Mouse (Mus musculus) heart, postnatal 0 days (tissue): ENCODE measurements at regions not wholly inside any gene's neighbourhood (a gene's known extent, or its start where the extent isn't known, plus 50 kb on each side); places are given as distances from the start of the nearest gene placed in this dataset.

Source experiments
- ATAC-seq: fragments of 200-750 bp; cut with Nextera tagmentation; 2 replicates; pipeline ENCODE4 v1.8.0; 2017; ENCODE audit warnings: low read depth, moderate number of reproducible peaks, moderate library complexity; ENCODE audit not compliant: insufficient read depth
- DNase-seq: peaks from one replicate; pipeline ENCODE4 v3.0.0-alpha.2; 2016; ENCODE audit warnings: low spot score
- H3K27ac ChIP-seq: fragments of 300-500 bp; sonication (generic); 2 replicates; pipeline ENCODE4 v1.5.1; 2014; ENCODE audit warnings: low read depth, mild to moderate bottlenecking
- H3K27me3 ChIP-seq: fragments of 300-500 bp; sonication (generic); 2 replicates; pipeline ENCODE4 v1.6.1; 2014; ENCODE audit warnings: low read length, mixed read lengths; ENCODE audit not compliant: control insufficient read depth, insufficient read depth
- H3K36me3 ChIP-seq: fragments of 300-500 bp; sonication (generic); replicated peaks from 2 replicates; pipeline ENCODE4 v1.6.1; 2014; ENCODE audit warnings: low read length, mixed read lengths; ENCODE audit not compliant: control insufficient read depth, insufficient read depth
- H3K4me1 ChIP-seq: fragments of 300-500 bp; sonication (generic); 2 replicates; pipeline ENCODE4 v1.6.1; 2014; ENCODE audit warnings: antibody characterized with exemption; ENCODE audit not compliant: control insufficient read depth, insufficient read depth
- H3K4me2 ChIP-seq: fragments of 300-500 bp; sonication (generic); 2 replicates; pipeline ENCODE4 v1.6.1; 2014; ENCODE audit warnings: low read depth, mild to moderate bottlenecking, low read length, moderate library complexity
- H3K4me3 ChIP-seq: fragments of 300-500 bp; sonication (generic); 2 replicates; pipeline ENCODE4 v1.5.1; 2014; ENCODE audit warnings: low read depth, low read length
- H3K9ac ChIP-seq: fragments of 300-500 bp; sonication (generic); replicated peaks from 2 replicates; pipeline ENCODE4 v1.6.1; 2014; ENCODE audit warnings: low read depth, low read length, mixed read lengths
- H3K9me3 ChIP-seq: fragments of 300-500 bp; sonication (generic); replicated peaks from 2 replicates; pipeline ENCODE4 v1.6.1; 2016; ENCODE audit warnings: low read length; ENCODE audit not compliant: control insufficient read depth
- CTCF ChIP-seq: IDR thresholded peaks from 2 replicates; pipeline ENCODE4 v1.5.1; 2016; ENCODE audit warnings: antibody characterized with exemption, control low read depth, low read depth
- EP300 ChIP-seq: IDR thresholded peaks from 2 replicates; pipeline ENCODE4 v1.6.1; 2016; ENCODE audit warnings: antibody characterized with exemption, low read depth
- WGBS: fragments of 180-500 bp; shearing (Covaris S2); extraction: QIAGEN DNeasy Blood & Tissue Kit; methylation state at CpG from one replicate; pipeline ENCODE4 v1.1.7; 2014; 5-methylcytosine and 5-hydroxymethylcytosine counted together

- WGBS, result 50% methylated on average over 2 of the region's 2 CpGs
- ATAC-seq (no peak), DNase-seq (no peak)
- Histone ChIP-seq H3K9ac (no peak overlapping the region), H3K9me3 (no peaks in the 10 kb centered on the region), H3K4me2 (no peak overlapping the region), H3K4me1 (no peaks in the 10 kb centered on the region), H3K27ac (no peak overlapping the region), H3K4me3 (no peak overlapping the region), H3K27me3 (no peaks in the 10 kb centered on the region), H3K36me3 (no peaks in the 10 kb centered on the region)
- TF ChIP-seq CTCF, result no peak
- TF ChIP-seq EP300, result no peak
Measured at GRCm38 (mm10) chr6:111911997-111912396, 361.6 kb upstream of the Lmcd1 start.

GRCm38 (mm10) chr6:111913771-111914405 lies 359.7 kb upstream of the Lmcd1 start:
- TF ChIP-seq CTCF (no peak), EP300 (no peak)
- Histone ChIP-seq H3K9me3 (no peaks in the 10 kb centered on the region), H3K27ac (no peak overlapping the region), H3K27me3 (no peaks in the 10 kb centered on the region), H3K4me2 (no peak overlapping the region), H3K4me3 (no peak overlapping the region), H3K36me3 (no peaks in the 10 kb centered on the region), H3K9ac (no peak overlapping the region), H3K4me1 (no peaks in the 10 kb centered on the region)
- ATAC-seq (no peak), DNase-seq (no peak)
- 77% methylated on average over 11 of the region's 11 CpGs for WGBS

GRCm38 (mm10) chr6:111917248-111917721 lies 356.3 kb upstream of the Lmcd1 start:
- H3K36me3 ChIP-seq, result no peaks in the 10 kb centered on the region
- no peak for TF ChIP-seq CTCF
- no peak for TF ChIP-seq EP300
- no peak overlapping the region for H3K4me3 ChIP-seq
- H3K27ac ChIP-seq, result no peak overlapping the region
- H3K9ac ChIP-seq, result no peak overlapping the region
- WGBS, result 59% methylated on average over 6 of the region's 6 CpGs
- H3K27me3 ChIP-seq, result no peaks in the 10 kb centered on the region
- H3K4me2 ChIP-seq, result no peak overlapping the region
- ATAC-seq (no peak), DNase-seq (no peak)
- H3K4me1 ChIP-seq, result no peaks in the 10 kb centered on the region
- no peaks in the 10 kb centered on the region for H3K9me3 ChIP-seq

DNA sequence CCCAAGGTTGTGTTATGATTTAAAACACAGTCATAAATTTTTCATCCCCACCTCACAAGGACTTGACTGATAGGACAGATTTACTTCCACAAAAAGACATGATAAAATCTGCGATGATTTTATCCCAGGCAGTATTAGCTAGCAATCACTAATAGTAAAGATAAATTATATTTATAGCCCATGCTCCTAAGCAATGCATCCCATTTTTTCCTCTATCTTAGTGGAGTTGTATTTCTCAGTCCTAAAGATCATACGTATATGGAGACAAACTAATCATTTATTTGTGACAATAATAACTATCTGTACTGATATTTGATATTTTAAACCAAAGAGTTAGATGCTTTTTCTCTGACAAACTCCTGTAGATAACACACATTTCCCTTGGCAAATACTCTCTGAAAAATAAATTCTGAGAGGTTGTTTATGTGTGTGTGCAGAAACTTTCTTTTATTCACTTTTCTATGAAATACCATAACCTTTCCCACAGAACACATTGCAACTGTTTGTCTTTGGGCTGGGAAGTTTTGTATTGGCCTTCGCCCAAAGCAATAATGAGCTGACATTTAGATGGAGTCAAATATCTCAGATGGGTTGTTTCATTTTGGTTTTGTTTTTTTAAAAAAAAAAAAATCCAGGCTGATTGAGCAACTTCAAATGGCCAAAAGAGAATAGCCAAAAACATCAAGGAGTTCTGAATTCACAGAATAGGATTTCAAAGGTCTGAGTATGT lies 355.5 kb upstream of the Lmcd1 start:
- no peaks in the 10 kb centered on the region for H3K36me3 ChIP-seq
- WGBS, result 67% methylated on average over 3 of the region's 3 CpGs
- no peak for ATAC-seq
- no peaks in the 10 kb centered on the region for H3K9me3 ChIP-seq
- DNase-seq, result no peak
- H3K4me3 ChIP-seq, result no peak overlapping the region
- H3K27me3 ChIP-seq, result no peaks in the 10 kb centered on the region
- no peaks in the 10 kb centered on the region for H3K4me1 ChIP-seq
- no peak overlapping the region for H3K4me2 ChIP-seq
- H3K27ac ChIP-seq, result no peak overlapping the region
- no peak overlapping the region for H3K9ac ChIP-seq
- TF ChIP-seq EP300 (no peak), CTCF (no peak)

DNA sequence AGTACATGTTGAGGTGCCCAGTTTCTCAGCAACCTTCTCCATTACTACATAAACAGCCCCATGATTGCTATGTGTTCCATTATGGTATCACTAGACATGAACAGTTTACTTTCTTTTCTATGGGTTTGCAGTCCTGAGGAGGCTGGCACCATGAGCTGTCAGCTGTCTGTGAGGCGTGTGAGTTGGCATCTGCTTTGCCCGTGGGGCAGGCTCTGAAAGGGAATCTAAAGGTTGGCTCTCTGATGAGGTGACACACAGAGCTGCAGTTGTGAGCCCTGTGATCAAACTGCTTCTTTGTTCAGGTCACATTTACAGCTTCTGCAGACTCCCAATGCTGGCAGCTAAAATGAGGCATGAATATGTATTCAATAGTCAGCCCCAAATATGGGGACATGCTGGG lies 341.0 kb upstream of the Lmcd1 start:
- 74% methylated on average over 2 of the region's 2 CpGs for WGBS
- H3K4me2 ChIP-seq, result no peak overlapping the region
- H3K36me3 ChIP-seq, result no peaks in the 10 kb centered on the region
- no peaks in the 10 kb centered on the region for H3K4me1 ChIP-seq
- no peak overlapping the region for H3K4me3 ChIP-seq
- H3K9ac ChIP-seq, result no peak overlapping the region
- no peak overlapping the region for H3K27ac ChIP-seq
- no peaks in the 10 kb centered on the region for H3K9me3 ChIP-seq
- ATAC-seq, result no peak
- no peaks in the 10 kb centered on the region for H3K27me3 ChIP-seq
- TF ChIP-seq CTCF (no peak), EP300 (no peak)
- no peak for DNase-seq
